Mouse (Mus musculus) frontal cortex, postnatal 14 days (tissue): Measurements from ENCODE around the gene Spata7.
A peak's percentile ranks its signal among the peaks of the same experiment; 100 is the strongest.
"Not testable (repeated sequence)": the region's sequence is repeated elsewhere in the genome, so short reads cannot be mapped to it uniquely, and the experiment has no call there.

Experiments used
- DNase-seq, 2 experiments: peaks; one replicate each; pipeline ENCODE4 v3.0.0; 2022; ENCODE audit warnings: low spot score in 2 of 2

Gene Spata7

GRCm38 (mm10) chr12:98627392-98628259 lies at the start of gene Spata7:
Gene Spata7 (plus strand): TSS chr12:98628157.
- peak; percentile 78 to 81 for DNase-seq

- no peak for DNase-seq
Measured at GRCm38 (mm10) chr12:98585302-98585701, 42.7 kb upstream of the Spata7 start.

- no peak for DNase-seq
Measured at GRCm38 (mm10) chr12:98588573-98588972, 39.4 kb upstream of the Spata7 start.

DNA sequence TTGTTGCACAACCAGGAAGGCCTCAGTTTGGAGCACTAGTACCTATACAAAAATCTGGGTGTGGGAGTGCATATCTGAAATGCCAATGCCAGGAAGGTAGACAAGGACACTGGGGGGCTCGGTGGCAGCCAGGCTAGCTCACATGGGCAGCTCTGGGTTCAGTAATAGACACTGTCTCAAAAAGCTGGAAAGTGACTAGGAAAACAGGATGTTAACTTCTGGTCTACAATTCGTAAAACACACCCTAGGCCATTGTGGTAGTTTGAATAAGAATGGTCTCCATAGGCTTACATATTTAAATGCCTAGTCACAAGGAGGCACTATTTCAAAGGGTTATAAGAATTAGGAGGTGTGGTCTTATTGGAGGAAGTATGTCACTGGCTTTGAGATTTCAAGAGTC lies 36.9 kb upstream of the Spata7 start:
- DNase-seq: no peak

DNA sequence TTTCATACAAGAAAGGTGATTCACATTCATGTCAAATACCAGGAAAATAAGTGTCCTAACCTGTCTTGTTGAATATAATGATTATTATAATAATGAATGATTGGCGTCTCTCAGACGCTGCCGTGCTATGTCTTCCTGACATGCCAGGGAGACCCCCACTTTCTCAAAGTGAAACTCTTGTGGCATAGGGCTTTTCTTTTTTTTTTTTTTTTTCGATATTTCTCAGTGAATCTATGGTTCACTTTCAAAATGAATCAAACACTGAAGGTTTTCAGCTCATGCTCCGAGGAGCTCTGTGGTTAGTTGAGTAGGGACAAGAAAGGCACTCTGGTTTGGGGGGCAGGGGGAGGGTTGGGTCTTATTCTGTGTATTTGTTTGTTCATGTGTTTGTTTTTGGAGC lies 27.1 kb upstream of the Spata7 start:
- DNase-seq: no peak

GRCm38 (mm10) chr12:98602114-98602513 lies 25.8 kb upstream of the Spata7 start:
- no peak for DNase-seq

- no peak for DNase-seq
Measured at GRCm38 (mm10) chr12:98605264-98605663, 22.7 kb upstream of the Spata7 start.

- DNase-seq: no peak
Measured at GRCm38 (mm10) chr12:98606595-98607290, 21.2 kb upstream of the Spata7 start.

DNA sequence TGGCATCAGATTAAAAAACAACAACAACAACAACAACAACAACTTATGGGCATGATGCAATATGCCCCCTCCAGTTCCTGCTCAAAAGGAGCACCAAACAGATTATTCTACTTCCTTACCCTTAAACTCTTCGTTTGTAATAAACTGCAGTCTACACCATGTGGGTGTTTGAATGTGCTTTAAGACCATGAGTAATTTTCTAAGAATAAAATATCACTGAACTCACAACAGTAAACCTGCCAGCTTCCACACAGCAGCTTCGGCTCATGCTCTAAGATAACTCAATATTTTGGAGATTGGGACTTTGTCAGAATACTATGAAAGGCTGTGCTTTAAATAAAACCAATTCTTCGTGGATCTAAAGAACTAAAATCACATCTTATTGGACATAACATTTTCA lies 17.6 kb upstream of the Spata7 start:
- DNase-seq: no peak

- DNase-seq: no peak
Measured at GRCm38 (mm10) chr12:98614910-98615508, 12.9 kb upstream of the Spata7 start.

DNA sequence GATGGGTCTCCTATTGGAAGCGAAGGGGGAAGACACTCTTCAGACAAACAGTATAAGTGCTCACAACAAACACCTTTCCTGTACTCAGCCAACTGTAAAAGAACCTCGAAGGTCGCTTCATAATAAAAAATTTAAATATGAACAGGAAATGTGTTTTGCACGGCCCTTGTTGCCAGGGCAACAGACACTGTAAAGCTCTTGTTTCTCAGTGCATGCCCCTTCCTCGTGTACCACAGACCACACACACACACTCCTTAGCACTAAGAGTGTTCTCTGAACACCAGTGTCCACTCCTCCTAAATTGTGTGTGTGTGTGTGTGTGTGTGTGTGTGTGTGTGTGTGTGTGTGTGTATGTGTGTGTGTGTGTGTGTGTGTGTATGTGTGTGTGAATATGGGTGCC lies 12.2 kb upstream of the Spata7 start:
- no peak for DNase-seq

GRCm38 (mm10) chr12:98619496-98619895 lies 8.5 kb upstream of the Spata7 start:
- DNase-seq: no peak

GRCm38 (mm10) chr12:98620922-98621321 lies 7.0 kb upstream of the Spata7 start:
- DNase-seq: not testable (repeated sequence)

GRCm38 (mm10) chr12:98623266-98623665 lies 4.7 kb upstream of the Spata7 start:
- not testable (repeated sequence) for DNase-seq

DNA sequence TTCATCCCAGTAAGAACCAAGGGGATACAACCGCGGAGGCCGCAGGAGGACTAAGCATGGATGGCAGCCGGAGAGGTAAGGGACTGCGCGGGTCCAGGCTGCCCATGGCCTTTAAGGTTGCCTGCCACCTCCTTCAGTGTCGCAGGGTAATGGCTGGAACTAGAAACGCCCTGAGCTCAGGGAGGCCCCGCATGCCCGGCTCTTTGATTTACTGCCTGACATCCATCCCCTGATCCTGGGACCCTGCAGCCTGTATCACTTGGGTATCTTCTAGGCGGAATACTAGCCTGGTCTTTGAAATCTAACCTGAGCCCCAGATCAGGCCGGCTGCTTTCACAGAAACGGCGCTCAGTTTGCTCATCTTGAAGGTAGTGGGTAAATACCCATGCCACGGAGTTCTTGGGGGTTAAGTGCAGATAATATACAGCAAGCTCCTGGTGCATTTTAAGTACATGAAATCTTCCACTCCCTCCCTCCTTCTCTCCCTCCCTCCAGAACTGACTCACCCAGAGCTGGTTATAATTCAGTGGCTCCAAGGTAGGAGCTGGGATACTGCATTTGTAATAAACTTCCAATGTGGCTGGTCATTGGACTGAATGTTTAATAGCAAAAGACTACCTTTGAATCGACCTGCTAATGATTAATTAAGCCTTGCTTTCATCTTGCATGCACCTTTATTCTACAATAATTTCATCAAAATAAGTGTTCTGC lies 458 bp downstream of the Spata7 start:
- no peak for DNase-seq

GRCm38 (mm10) chr12:98644852-98645251 lies 16.9 kb downstream of the Spata7 start:
- DNase-seq: no peak

- no peak for DNase-seq
Measured at GRCm38 (mm10) chr12:98656873-98657272, 28.9 kb downstream of the Spata7 start.

- no peak for DNase-seq
Measured at GRCm38 (mm10) chr12:98662617-98663016, 34.7 kb downstream of the Spata7 start.

GRCm38 (mm10) chr12:98668132-98668814 lies 40.3 kb downstream of the Spata7 start:
- peak; percentile 46 to 47 for DNase-seq

GRCm38 (mm10) chr12:98669086-98669485 lies 41.1 kb downstream of the Spata7 start:
- no peak for DNase-seq

- no peak for DNase-seq
Measured at GRCm38 (mm10) chr12:98669864-98670263, 41.9 kb downstream of the Spata7 start.
